Mouse (Mus musculus) liver, embryonic 16.5 days (tissue): Measurements from ENCODE around the gene Apon. TPM values are rescaled to one million over a fixed set of nuclear protein-coding genes. Genes with fewer than 3 reads are reported as not detected.
"Not testable (repeated sequence)": the region's sequence is repeated elsewhere in the genome, so short reads cannot be mapped to it uniquely, and the experiment has no call there.

Experiments
- ATAC-seq: fragments of 200-750 bp; cut with Nextera tagmentation; 2 replicates; pipeline ENCODE4 v1.8.0; 2017; ENCODE audit warnings: low read depth, mild to moderate bottlenecking, moderate number of reproducible peaks, moderate library complexity
- H3K27ac ChIP-seq: fragments of 300-500 bp; sonication (generic); 2 replicates; pipeline ENCODE4 v1.5.1; 2014; ENCODE audit warnings: mild to moderate bottlenecking, low read length
- H3K27me3 ChIP-seq: fragments of 300-500 bp; sonication (generic); 2 replicates; pipeline ENCODE4 v1.6.1; 2014; ENCODE audit warnings: low read depth, low read length, mixed read lengths; ENCODE audit not compliant: control insufficient read depth, insufficient read depth
- H3K36me3 ChIP-seq: fragments of 300-500 bp; sonication (generic); 2 replicates; pipeline ENCODE4 v1.6.1; 2014; ENCODE audit warnings: mild to moderate bottlenecking; ENCODE audit not compliant: control insufficient read depth, insufficient read depth
- H3K4me1 ChIP-seq: fragments of 300-500 bp; sonication (generic); 2 replicates; pipeline ENCODE4 v1.6.1; 2014; ENCODE audit warnings: low read depth, low read length, mixed read lengths; ENCODE audit not compliant: control insufficient read depth
- H3K4me2 ChIP-seq: fragments of 300-500 bp; sonication (generic); 2 replicates; pipeline ENCODE4 v1.6.1; 2014; ENCODE audit warnings: low read depth, low read length, mixed read lengths
- H3K4me3 ChIP-seq: fragments of 300-500 bp; sonication (generic); 2 replicates; pipeline ENCODE4 v1.5.1; 2014; ENCODE audit warnings: low read depth, mild to moderate bottlenecking, low read length
- H3K9ac ChIP-seq: fragments of 300-500 bp; sonication (generic); 2 replicates; pipeline ENCODE4 v1.6.1; 2014; ENCODE audit warnings: low read depth, low read length
- H3K9me3 ChIP-seq: fragments of 300-500 bp; sonication (generic); replicated peaks from 2 replicates; pipeline ENCODE4 v1.6.1; 2016; ENCODE audit warnings: low read length; ENCODE audit not compliant: control insufficient read depth
- WGBS: fragments of 180-500 bp; shearing (Covaris S2); extraction: QIAGEN DNeasy Blood & Tissue Kit; methylation state at CpG from one replicate; pipeline ENCODE4 v1.1.7; 2014; ENCODE audit not compliant: insufficient replicate concordance; 5-methylcytosine and 5-hydroxymethylcytosine counted together
- polyA plus RNA-seq: library from polyadenylated mRNA; unstranded; fragments of >200 nt; fragmentation: Nextera tagmentation; extraction: Ambion mirVana; gene quantifications from 2 replicates; pipeline ENCODE4 v1.2.1, GENCODE M21; 2015

Gene Apon
- polyA plus RNA-seq, 1 experiment from 2014 or later, result 1.9 TPM

- no peaks in the 10 kb centered on the region for H3K27me3 ChIP-seq
- H3K4me3 ChIP-seq, result no peak overlapping the region
- no peak for ATAC-seq
- H3K27ac ChIP-seq, result no peak overlapping the region
- no peak overlapping the region for H3K4me2 ChIP-seq
- H3K9ac ChIP-seq, result no peak overlapping the region
- H3K36me3 ChIP-seq, result no peaks in the 10 kb centered on the region
- no peaks in the 10 kb centered on the region for H3K9me3 ChIP-seq
- 57% methylated on average over 6 of the region's 6 CpGs for WGBS
- peaks cover 4% of the 10 kb centered on the region for H3K4me1 ChIP-seq
These were observed 9.8 kb downstream of the Apon start for GRCm38 (mm10) chr10:128263393-128264310.

GRCm38 (mm10) chr10:128268371-128268770 lies 14.5 kb downstream of the Apon start, which contains the start of gene Apof:
Apof (plus strand) TSS chr10:128268671.
- Histone ChIP-seq H3K4me2 (peak within 1 kb of the TSS; percentile 95), H3K27ac (peak within 1 kb of the TSS; percentile 76), H3K9ac (peak within 1 kb of the TSS; percentile 76), H3K4me3 (peak within 1 kb of the TSS; percentile 82), H3K27me3 (no peaks in the 10 kb centered on the region), H3K9me3 (no peaks in the 10 kb centered on the region), H3K36me3 (no peaks in the 10 kb centered on the region), H3K4me1 (peaks cover 12% of the 10 kb centered on the region)
- WGBS, result 72% methylated on average over 6 of the region's 6 CpGs
- peak; percentile 35 for ATAC-seq

GRCm38 (mm10) chr10:128269206-128269910 lies 15.5 kb downstream of the Apon start:
- Histone ChIP-seq H3K4me2 (peak overlapping the region; percentile 95), H3K27me3 (no peaks in the 10 kb centered on the region), H3K36me3 (no peaks in the 10 kb centered on the region), H3K4me1 (peaks cover 12% of the 10 kb centered on the region), H3K27ac (peak overlapping the region; percentile 76), H3K4me3 (peak overlapping the region; percentile 82), H3K9ac (peak overlapping the region; percentile 76), H3K9me3 (no peaks in the 10 kb centered on the region)
- 76% methylated on average over 16 of the region's 16 CpGs for WGBS
- ATAC-seq, result no peak

GRCm38 (mm10) chr10:128270287-128270841 lies 16.5 kb downstream of the Apon start, which contains the start of gene Stat2:
Stat2 (plus strand) TSS chr10:128270559.
- peak within 1 kb of the TSS; percentile 76 for H3K27ac ChIP-seq
- 0% methylated on average over 43 of the region's 43 CpGs for WGBS
- peak within 1 kb of the TSS; percentile 82 for H3K4me3 ChIP-seq
- peaks cover 12% of the 10 kb centered on the region for H3K4me1 ChIP-seq
- peak; percentile 98 for ATAC-seq
- H3K4me2 ChIP-seq, result peak within 1 kb of the TSS; percentile 95
- no peaks in the 10 kb centered on the region for H3K9me3 ChIP-seq
- H3K9ac ChIP-seq, result peak within 1 kb of the TSS; percentile 88
- no peaks in the 10 kb centered on the region for H3K36me3 ChIP-seq
- no peaks in the 10 kb centered on the region for H3K27me3 ChIP-seq

GRCm38 (mm10) chr10:128270866-128271265 lies 17.0 kb downstream of the Apon start:
- peak overlapping the region; percentile 63 for H3K4me2 ChIP-seq
- H3K4me3 ChIP-seq, result peak overlapping the region; percentile 82
- no peaks in the 10 kb centered on the region for H3K27me3 ChIP-seq
- peaks cover 12% of the 10 kb centered on the region for H3K4me1 ChIP-seq
- H3K9ac ChIP-seq, result peak overlapping the region; percentile 88
- ATAC-seq, result no peak
- H3K9me3 ChIP-seq, result no peaks in the 10 kb centered on the region
- WGBS, result 37% methylated on average over 7 of the region's 7 CpGs
- H3K27ac ChIP-seq, result peak overlapping the region; percentile 56
- H3K36me3 ChIP-seq, result no peaks in the 10 kb centered on the region

- ATAC-seq, result no peak
- no peak overlapping the region for H3K9ac ChIP-seq
- peaks cover under 1% of the 10 kb centered on the region; the same call in 1 of the 2 replicates for H3K36me3 ChIP-seq
- H3K9me3 ChIP-seq, result no peaks in the 10 kb centered on the region
- H3K27ac ChIP-seq, result no peak overlapping the region
- no peak overlapping the region for H3K4me2 ChIP-seq
- H3K27me3 ChIP-seq, result no peaks in the 10 kb centered on the region
- 56% methylated on average over 2 of the region's 2 CpGs for WGBS
- no peak overlapping the region for H3K4me3 ChIP-seq
- peaks cover 12% of the 10 kb centered on the region for H3K4me1 ChIP-seq
These were observed 18.0 kb downstream of the Apon start for GRCm38 (mm10) chr10:128271883-128272282.

- not testable (repeated sequence) for H3K4me3 ChIP-seq
These were observed 19.0 kb downstream of the Apon start for GRCm38 (mm10) chr10:128272819-128273439.

GRCm38 (mm10) chr10:128275374-128275773 lies 21.5 kb downstream of the Apon start:
- not testable (repeated sequence) for H3K27me3 ChIP-seq, H3K4me1 ChIP-seq, H3K9me3 ChIP-seq, H3K9ac ChIP-seq, ATAC-seq, H3K4me3 ChIP-seq, H3K27ac ChIP-seq, H3K4me2 ChIP-seq
- H3K36me3 ChIP-seq, result peaks cover 17% of the 10 kb centered on the region
- 88% methylated on average over 1 of the region's 1 CpGs for WGBS

More at GRCm38 (mm10) chr10:128272819-128273439, 19.0 kb downstream of the Apon start:
- not testable (repeated sequence) for H3K27me3 ChIP-seq, H3K4me2 ChIP-seq, H3K36me3 ChIP-seq, H3K27ac ChIP-seq, ATAC-seq, H3K9me3 ChIP-seq, H3K9ac ChIP-seq
- 80% methylated on average over 4 of the region's 7 CpGs for WGBS
- H3K4me1 ChIP-seq, result peaks cover 12% of the 10 kb centered on the region
